Mouse (Mus musculus): ENCODE results near the gene Strip2.

GRCm38 (mm10) chr6:29923501-29923900, 6.7 kb downstream of the Strip2 start:
- no peak for TF ChIP-seq CTCF (conservative IDR thresholded peaks at IDR 0.05; ENCODE audit: insufficient read depth, insufficient read length, low read depth, low read length)
- TF ChIP-seq POLR2A (IDR thresholded peaks at IDR 0.05; ENCODE audit: low read depth, low read length), result no peak

Data from kidney, adult 2 months (tissue).